Mouse (Mus musculus): ENCODE results near the gene Nasp. TPM values are rescaled to one million over a fixed set of nuclear protein-coding genes. Genes with fewer than 3 reads are reported as not detected.
"Not testable (repeated sequence)": the region's sequence is repeated elsewhere in the genome, so short reads cannot be mapped to it uniquely, and the experiment has no call there.

Nasp gene
- total RNA-seq (2014; rRNA removed) = 51.6 and 78.7 TPM in 2 replicates
- polyA plus RNA-seq (2015; fragmentation: Nextera tagmentation; extraction: Ambion mirVana) = 67.2 and 76.3 TPM in 2 replicates

DNA sequence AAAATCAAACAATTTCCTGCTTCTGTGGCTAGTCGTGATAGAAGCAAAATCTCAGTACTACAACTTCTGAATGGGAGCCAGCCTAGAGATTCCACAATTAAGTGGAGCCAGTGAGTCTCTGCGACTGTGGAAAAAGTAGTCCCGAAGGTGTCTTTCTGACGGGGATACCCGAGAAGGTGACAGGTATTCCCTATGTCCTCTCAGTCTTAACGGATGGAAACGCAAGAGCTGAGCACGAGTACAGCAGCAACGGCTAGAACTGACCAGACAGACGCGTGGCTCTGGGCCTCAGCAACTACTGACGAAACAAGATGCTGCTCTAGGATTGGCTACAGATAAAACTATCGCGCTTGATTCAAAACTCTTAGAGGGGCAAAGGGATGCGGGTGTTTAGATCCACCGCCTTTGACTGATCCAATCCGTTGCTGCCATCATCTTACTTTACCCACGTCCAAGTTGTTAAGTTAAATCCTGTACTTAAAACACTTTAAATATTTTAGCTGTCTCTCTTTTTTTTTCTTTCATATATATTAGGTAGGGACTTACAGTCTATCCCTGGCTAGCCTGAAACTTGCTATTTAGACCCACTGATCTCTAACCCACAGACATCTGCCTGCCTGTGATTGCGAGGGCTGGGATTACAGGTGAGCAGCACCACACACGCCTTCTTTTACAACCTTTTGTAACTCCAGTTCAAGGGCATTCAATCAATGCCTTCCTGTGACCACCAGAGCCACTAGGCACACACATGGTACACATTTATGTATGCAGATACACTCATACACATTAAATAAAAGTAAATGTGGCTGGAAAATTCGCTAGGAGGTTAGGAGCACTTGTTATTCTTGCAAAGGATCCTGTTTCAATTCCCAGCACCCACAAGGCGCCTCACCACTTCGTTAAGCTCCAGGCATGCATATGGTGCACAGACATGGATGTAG lies at the start of gene Nasp:
Nasp (minus strand) TSS at position 220 of the 941 bp plus-strand sequence.
- Histone ChIP-seq H3K27ac (ENCODE audit: low read depth, low read length) (peak within 1 kb of the TSS; percentile 97), H3K4me1 (ENCODE audit: insufficient read depth, low read length) (0 out of 2 replicates have a peak, but pooled peaks cover 3% of the 10 kb centered on the region), H3K9me3 (ENCODE audit: low read length) (no peaks in the 10 kb centered on the region), H3K27me3 (ENCODE audit: insufficient read depth, low read length) (no peaks in the 10 kb centered on the region), H3K4me2 (ENCODE audit: low read depth, low read length, poor library complexity, severe bottlenecking) (peak within 1 kb of the TSS; percentile 75), H3K4me3 (ENCODE audit: low read depth, low read length) (peak within 1 kb of the TSS; percentile 97), H3K36me3 (ENCODE audit: insufficient read depth, low read length) (no peaks in the 10 kb centered on the region), H3K9ac (replicated peaks; ENCODE audit: low read length, poor library complexity, severe bottlenecking) (peak within 1 kb of the TSS; percentile 90)
- TF ChIP-seq CTCF (IDR thresholded peaks at IDR 0.05) = no peak
- ATAC-seq (ENCODE audit: low FRiP score) = peak; percentile 89
- peak; percentile 94 for DNase-seq (ENCODE audit: low spot score)
- WGBS = 8% methylated on average over 23 of the region's 23 CpGs

GRCm38 (mm10) chr4:116676027-116676426 lies 48.3 kb upstream of the Nasp start:
- no peaks in the 10 kb centered on the region for H3K36me3 ChIP-seq (ENCODE audit: insufficient read depth, low read length)
- no peaks in the 10 kb centered on the region for H3K4me1 ChIP-seq (ENCODE audit: insufficient read depth, low read length)
- H3K9ac ChIP-seq (replicated peaks; ENCODE audit: low read length, poor library complexity, severe bottlenecking) = no peak overlapping the region
- no peak for ATAC-seq (ENCODE audit: low FRiP score)
- no peaks in the 10 kb centered on the region for H3K27me3 ChIP-seq (ENCODE audit: insufficient read depth, low read length)
- 86% methylated on average over 3 of the region's 3 CpGs for WGBS
- no peak overlapping the region for H3K4me2 ChIP-seq (ENCODE audit: low read depth, low read length, poor library complexity, severe bottlenecking)
- no peak overlapping the region for H3K4me3 ChIP-seq (ENCODE audit: low read depth, low read length)
- no peak overlapping the region for H3K27ac ChIP-seq (ENCODE audit: low read depth, low read length)
- DNase-seq (ENCODE audit: low spot score) = no peak
- H3K9me3 ChIP-seq (ENCODE audit: low read length) = no peaks in the 10 kb centered on the region
- no peak for TF ChIP-seq CTCF (IDR thresholded peaks at IDR 0.05)

GRCm38 (mm10) chr4:116674761-116675160 lies 47.0 kb upstream of the Nasp start:
- not testable (repeated sequence) for H3K4me1 ChIP-seq (ENCODE audit: insufficient read depth, low read length); H3K27ac ChIP-seq (ENCODE audit: low read depth, low read length); H3K4me3 ChIP-seq (ENCODE audit: low read depth, low read length); H3K9me3 ChIP-seq (ENCODE audit: low read length); DNase-seq (ENCODE audit: low spot score); H3K4me2 ChIP-seq (ENCODE audit: low read depth, low read length, poor library complexity, severe bottlenecking); H3K27me3 ChIP-seq (ENCODE audit: insufficient read depth, low read length); H3K36me3 ChIP-seq (ENCODE audit: insufficient read depth, low read length); H3K9ac ChIP-seq (replicated peaks; ENCODE audit: low read length, poor library complexity, severe bottlenecking); ATAC-seq (ENCODE audit: low FRiP score)
- 93% methylated on average over 6 of the region's 6 CpGs for WGBS

DNA sequence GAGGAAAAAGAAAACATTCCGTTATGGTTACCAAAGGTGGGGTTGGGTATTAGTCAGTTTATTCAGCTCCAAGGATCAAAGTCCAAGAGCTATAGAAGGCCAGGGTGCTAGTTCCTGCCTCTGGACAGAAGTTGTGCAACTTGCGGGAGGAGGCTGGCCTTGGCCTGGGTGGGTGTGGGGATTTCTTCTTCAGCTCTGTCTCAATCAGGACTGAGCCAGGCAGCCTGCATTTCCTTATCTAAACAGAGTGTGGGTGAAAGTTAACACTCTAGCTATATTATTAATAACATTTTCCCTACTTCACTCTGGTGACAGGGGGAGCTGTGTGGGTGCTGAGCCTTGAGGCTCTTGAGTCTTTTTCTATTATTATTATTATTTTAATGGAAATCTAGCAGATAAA lies 45.0 kb upstream of the Nasp start:
- no peaks in the 10 kb centered on the region for H3K9me3 ChIP-seq (ENCODE audit: low read length)
- TF ChIP-seq CTCF (IDR thresholded peaks at IDR 0.05) = no peak
- ATAC-seq (ENCODE audit: low FRiP score) (no peak), DNase-seq (ENCODE audit: low spot score) (no peak)
- H3K4me3 ChIP-seq (ENCODE audit: low read depth, low read length) = no peak overlapping the region
- H3K4me1 ChIP-seq (ENCODE audit: insufficient read depth, low read length) = no peaks in the 10 kb centered on the region
- H3K27me3 ChIP-seq (ENCODE audit: insufficient read depth, low read length) = no peaks in the 10 kb centered on the region
- 72% methylated on average over 2 of the region's 2 CpGs for WGBS
- no peak overlapping the region for H3K27ac ChIP-seq (ENCODE audit: low read depth, low read length)
- H3K9ac ChIP-seq (replicated peaks; ENCODE audit: low read length, poor library complexity, severe bottlenecking) = no peak overlapping the region
- no peak overlapping the region for H3K4me2 ChIP-seq (ENCODE audit: low read depth, low read length, poor library complexity, severe bottlenecking)
- no peaks in the 10 kb centered on the region for H3K36me3 ChIP-seq (ENCODE audit: insufficient read depth, low read length)

GRCm38 (mm10) chr4:116669291-116669690 lies 41.5 kb upstream of the Nasp start:
- Histone ChIP-seq H3K9me3 (ENCODE audit: low read length) (no peaks in the 10 kb centered on the region), H3K4me1 (ENCODE audit: insufficient read depth, low read length) (no peaks in the 10 kb centered on the region), H3K27me3 (ENCODE audit: insufficient read depth, low read length) (no peaks in the 10 kb centered on the region), H3K4me3 (ENCODE audit: low read depth, low read length) (no peak overlapping the region), H3K27ac (ENCODE audit: low read depth, low read length) (no peak overlapping the region), H3K36me3 (ENCODE audit: insufficient read depth, low read length) (no peaks in the 10 kb centered on the region), H3K4me2 (ENCODE audit: low read depth, low read length, poor library complexity, severe bottlenecking) (no peak overlapping the region), H3K9ac (replicated peaks; ENCODE audit: low read length, poor library complexity, severe bottlenecking) (no peak overlapping the region)
- 71% methylated on average over 2 of the region's 2 CpGs for WGBS
- DNase-seq (ENCODE audit: low spot score) = no peak
- peak; percentile 38 for TF ChIP-seq CTCF (IDR thresholded peaks at IDR 0.05)
- ATAC-seq (ENCODE audit: low FRiP score) = no peak

DNA sequence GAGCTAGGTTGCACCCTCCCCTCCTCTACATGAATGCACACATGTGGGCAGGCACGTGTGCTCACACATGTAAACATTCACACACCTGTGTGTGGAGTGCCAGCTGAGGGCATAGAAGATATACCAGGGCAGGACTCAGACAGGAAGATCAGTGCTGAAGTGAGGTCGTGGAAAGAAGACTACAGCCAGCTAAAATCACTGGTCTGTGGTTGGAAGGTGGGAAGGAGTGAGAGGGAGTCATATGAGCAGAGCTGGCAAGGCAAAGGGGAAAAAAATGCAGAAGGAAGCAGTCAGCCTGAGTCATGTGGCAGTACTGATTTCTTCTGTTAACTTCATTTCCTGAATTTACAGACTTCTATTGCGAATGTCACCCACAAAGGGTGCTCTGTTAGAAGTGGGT lies 40.4 kb upstream of the Nasp start:
- H3K9ac ChIP-seq (replicated peaks; ENCODE audit: low read length, poor library complexity, severe bottlenecking) = no peak overlapping the region
- no peak for ATAC-seq (ENCODE audit: low FRiP score)
- no peak for TF ChIP-seq CTCF (IDR thresholded peaks at IDR 0.05)
- H3K4me1 ChIP-seq (ENCODE audit: insufficient read depth, low read length) = no peaks in the 10 kb centered on the region
- no peak overlapping the region for H3K27ac ChIP-seq (ENCODE audit: low read depth, low read length)
- H3K4me2 ChIP-seq (ENCODE audit: low read depth, low read length, poor library complexity, severe bottlenecking) = no peak overlapping the region
- no peak overlapping the region for H3K4me3 ChIP-seq (ENCODE audit: low read depth, low read length)
- H3K27me3 ChIP-seq (ENCODE audit: insufficient read depth, low read length) = no peaks in the 10 kb centered on the region
- H3K36me3 ChIP-seq (ENCODE audit: insufficient read depth, low read length) = no peaks in the 10 kb centered on the region
- 61% methylated on average over 3 of the region's 3 CpGs for WGBS
- H3K9me3 ChIP-seq (ENCODE audit: low read length) = no peaks in the 10 kb centered on the region
- no peak for DNase-seq (ENCODE audit: low spot score)

Measured in midbrain, postnatal 0 days (tissue).